Mouse (Mus musculus) megakaryocyte, embryonic 14.5 days (primary cell): ENCODE measurements around the gene A630001G21Rik. TPM values are rescaled to one million over a fixed set of nuclear protein-coding genes. Genes with fewer than 3 reads are reported as not detected.
"Not testable (repeated sequence)": the region's sequence is repeated elsewhere in the genome, so short reads cannot be mapped to it uniquely, and the experiment has no call there.

Source experiments
- H3K27me3 ChIP-seq: replicated peaks from 2 replicates; pipeline ENCODE3; 2012; ENCODE audit warnings: inconsistent platforms
- H3K36me3 ChIP-seq: replicated peaks from 2 replicates; pipeline ENCODE3; 2012; ENCODE audit warnings: low read length, inconsistent platforms, mixed read lengths
- H3K4me1 ChIP-seq: 2 replicates; pipeline ENCODE4 v1.6.1; 2012; ENCODE audit warnings: inconsistent platforms
- H3K4me3 ChIP-seq: replicated peaks from 2 replicates; pipeline ENCODE3; 2012; ENCODE audit warnings: moderate library complexity, mild to moderate bottlenecking, inconsistent platforms
- H3K9me3 ChIP-seq: 2 replicates; pipeline ENCODE4 v1.6.1; 2012; ENCODE audit warnings: inconsistent platforms
- FLI1 ChIP-seq: IDR thresholded peaks from 2 replicates; pipeline ENCODE4 v1.6.1; 2012; ENCODE audit warnings: low read length, inconsistent platforms, mixed read lengths
- GATA1 ChIP-seq: IDR thresholded peaks from 3 replicates; pipeline ENCODE4 v1.6.1; 2012; ENCODE audit warnings: mixed read lengths, low read length, inconsistent platforms, borderline replicate concordance
- polyA plus RNA-seq: library from polyadenylated mRNA; stranded (reverse); fragments of >175 nt; gene quantifications from 2 replicates; pipeline ENCODE4 v1.2.3, GENCODE M21; 2012; ENCODE audit warnings: low replicate concordance; ENCODE audit not compliant: insufficient read depth

Gene A630001G21Rik
- 5.2 TPM in 1 of 2 replicates, not detected in the other for polyA plus RNA-seq

GRCm38 (mm10) chr1:85778436-85778835 lies at the start of gene A630001G21Rik:
TSS of gene A630001G21Rik (minus strand) at chr1:85778643.
- Histone ChIP-seq H3K27me3 (peaks cover 6% of the 10 kb centered on the region), H3K4me3 (no peak within 1 kb of the TSS), H3K4me1 (peaks cover 31% of the 10 kb centered on the region), H3K36me3 (no peaks in the 10 kb centered on the region), H3K9me3 (no peaks in the 10 kb centered on the region)
- TF ChIP-seq GATA1 (no peak), FLI1 (no peak)

GRCm38 (mm10) chr1:85827166-85827565 lies 48.7 kb upstream of the A630001G21Rik start:
- Histone ChIP-seq H3K4me1 (peaks cover 51% of the 10 kb centered on the region), H3K9me3 (no peaks in the 10 kb centered on the region), H3K4me3 (no peak overlapping the region), H3K27me3 (no peaks in the 10 kb centered on the region), H3K36me3 (peaks cover 89% of the 10 kb centered on the region)
- TF ChIP-seq GATA1: no peak
- TF ChIP-seq FLI1: no peak

GRCm38 (mm10) chr1:85824905-85825304 lies 46.5 kb upstream of the A630001G21Rik start:
- TF ChIP-seq FLI1: no peak
- TF ChIP-seq GATA1: no peak
- Histone ChIP-seq H3K4me3 (no peak overlapping the region), H3K36me3 (peaks cover 94% of the 10 kb centered on the region), H3K4me1 (peaks cover 38% of the 10 kb centered on the region), H3K27me3 (no peaks in the 10 kb centered on the region), H3K9me3 (no peaks in the 10 kb centered on the region)

GRCm38 (mm10) chr1:85822239-85822638 lies 43.8 kb upstream of the A630001G21Rik start:
- no peaks in the 10 kb centered on the region for H3K9me3 ChIP-seq
- TF ChIP-seq GATA1 (no peak), FLI1 (no peak)
- H3K27me3 ChIP-seq: no peaks in the 10 kb centered on the region
- peaks cover 19% of the 10 kb centered on the region for H3K4me1 ChIP-seq
- H3K36me3 ChIP-seq: peaks cover 97% of the 10 kb centered on the region
- no peak overlapping the region for H3K4me3 ChIP-seq

GRCm38 (mm10) chr1:85819695-85820094 lies 41.3 kb upstream of the A630001G21Rik start:
- Histone ChIP-seq H3K36me3 (peaks cover 97% of the 10 kb centered on the region), H3K4me3 (no peak overlapping the region), H3K9me3 (no peaks in the 10 kb centered on the region), H3K4me1 (peaks cover 29% of the 10 kb centered on the region), H3K27me3 (no peaks in the 10 kb centered on the region)
- no peak for TF ChIP-seq FLI1
- no peak for TF ChIP-seq GATA1

GRCm38 (mm10) chr1:85818121-85818520 lies 39.7 kb upstream of the A630001G21Rik start:
- H3K27me3 ChIP-seq: no peaks in the 10 kb centered on the region
- no peaks in the 10 kb centered on the region for H3K9me3 ChIP-seq
- H3K4me3 ChIP-seq: no peak overlapping the region
- peaks cover 86% of the 10 kb centered on the region for H3K36me3 ChIP-seq
- H3K4me1 ChIP-seq: peaks cover 36% of the 10 kb centered on the region
- TF ChIP-seq GATA1 (no peak), FLI1 (no peak)

- H3K9me3 ChIP-seq: not testable (repeated sequence)
These were observed 35.8 kb upstream of the A630001G21Rik start for GRCm38 (mm10) chr1:85814213-85814612.

GRCm38 (mm10) chr1:85810787-85811186 lies 32.3 kb upstream of the A630001G21Rik start:
- H3K4me1 ChIP-seq: peaks cover 73% of the 10 kb centered on the region
- peaks cover 29% of the 10 kb centered on the region for H3K36me3 ChIP-seq
- no peaks in the 10 kb centered on the region for H3K9me3 ChIP-seq
- TF ChIP-seq GATA1: no peak
- no peak for TF ChIP-seq FLI1
- no peak overlapping the region for H3K4me3 ChIP-seq
- H3K27me3 ChIP-seq: no peaks in the 10 kb centered on the region

More at GRCm38 (mm10) chr1:85814213-85814612, 35.8 kb upstream of the A630001G21Rik start:
- H3K4me1 ChIP-seq: peaks cover 54% of the 10 kb centered on the region
- H3K4me3 ChIP-seq, H3K27me3 ChIP-seq: not testable (repeated sequence)
- peaks cover 52% of the 10 kb centered on the region for H3K36me3 ChIP-seq

- Histone ChIP-seq H3K4me3 (no peak overlapping the region), H3K27me3 (no peaks in the 10 kb centered on the region), H3K4me1 (peaks cover 68% of the 10 kb centered on the region), H3K36me3 (peaks cover 25% of the 10 kb centered on the region), H3K9me3 (no peaks in the 10 kb centered on the region)
- no peak for TF ChIP-seq GATA1
- TF ChIP-seq FLI1: no peak
These were observed 31.9 kb upstream of the A630001G21Rik start for GRCm38 (mm10) chr1:85810343-85810742.

GRCm38 (mm10) chr1:85809256-85809655 lies 30.8 kb upstream of the A630001G21Rik start:
- Histone ChIP-seq H3K4me3 (no peak overlapping the region), H3K36me3 (peaks cover 29% of the 10 kb centered on the region), H3K27me3 (no peaks in the 10 kb centered on the region), H3K9me3 (no peaks in the 10 kb centered on the region), H3K4me1 (peaks cover 68% of the 10 kb centered on the region)
- TF ChIP-seq GATA1 (no peak), FLI1 (no peak)

GRCm38 (mm10) chr1:85804551-85804950 lies 26.1 kb upstream of the A630001G21Rik start:
- TF ChIP-seq FLI1: no peak
- TF ChIP-seq GATA1: no peak
- H3K9me3 ChIP-seq: no peaks in the 10 kb centered on the region
- H3K27me3 ChIP-seq: no peaks in the 10 kb centered on the region
- H3K36me3 ChIP-seq: peaks cover 37% of the 10 kb centered on the region
- no peak overlapping the region for H3K4me3 ChIP-seq
- peaks cover 58% of the 10 kb centered on the region for H3K4me1 ChIP-seq
